Mouse (Mus musculus) neural tube, postnatal 0 days (tissue): ENCODE results near the gene Tex47. TPM values are rescaled to one million over a fixed set of nuclear protein-coding genes. Genes with fewer than 3 reads are reported as not detected.

Source experiments
- polyA plus RNA-seq: library from polyadenylated mRNA; unstranded; fragments of >200 nt; fragmentation: Nextera tagmentation; extraction: Ambion mirVana; gene quantifications from 2 replicates; pipeline ENCODE4 v1.2.1, GENCODE M21; 2015

Tex47 gene
- polyA plus RNA-seq: 0.64 and 0.68 TPM in 2 replicates

GRCm38 (mm10) chr5:7303819-7304218 lies at the start of gene Tex47:
Tex47 (plus strand) TSS chr5:7304119.

GRCm38 (mm10) chr5:7344145-7345010 lies 40.5 kb downstream of the Tex47 start, which contains the start of gene Zfp804b:
Zfp804b (minus strand) TSS chr5:7344756.

Other genes with a start within 250 kb of the Tex47 start
- 4.5 and 4.9 TPM in 2 replicates for gene Zfp804b, start 40.6 kb downstream of the Tex47 start, polyA plus RNA-seq